Mouse (Mus musculus) myocyte (in vitro differentiated cells): ENCODE measurements around the gene Olfr1150-ps1. TPM values are rescaled to one million over a fixed set of nuclear protein-coding genes. Genes with fewer than 3 reads are reported as not detected.

Experiments
- H3K27me3 ChIP-seq: one replicate; pipeline ENCODE4 v1.6.1; 2011; ENCODE audit not compliant: control insufficient read depth, insufficient read depth, insufficient read length
- H3K36me3 ChIP-seq: one replicate; pipeline ENCODE4 v1.6.1; 2011; ENCODE audit not compliant: control insufficient read depth, insufficient read depth
- H3K4me2 ChIP-seq: one replicate; pipeline ENCODE4 v1.6.1; 2011; ENCODE audit warnings: low read depth, control low read depth
- H3K4me3 ChIP-seq: one replicate; pipeline ENCODE4 v1.5.1; 2011; ENCODE audit warnings: mild to moderate bottlenecking, control low read depth, moderate library complexity
- H3K79me2 ChIP-seq: one replicate; pipeline ENCODE4 v1.6.1; 2011; ENCODE audit not compliant: control insufficient read depth, insufficient read depth
- H3ac ChIP-seq: one replicate; pipeline ENCODE4 v1.6.1; 2011; ENCODE audit not compliant: control insufficient read depth, insufficient read length
- CEBPB ChIP-seq: IDR thresholded peaks from 2 replicates; pipeline ENCODE4 v1.6.1; 2011; ENCODE audit warnings: mild to moderate bottlenecking, moderate library complexity; ENCODE audit not compliant: poor library complexity, insufficient read depth, severe bottlenecking
- E2F4 ChIP-seq: IDR thresholded peaks from one replicate; pipeline ENCODE4 v1.6.1; 2011; ENCODE audit warnings: mild to moderate bottlenecking, control low read depth, moderate library complexity; ENCODE audit not compliant: insufficient read depth
- MAX ChIP-seq: IDR thresholded peaks from one replicate; pipeline ENCODE4 v1.6.1; 2011; ENCODE audit warnings: low read depth, mild to moderate bottlenecking, control low read depth
- MYOD1 ChIP-seq, 3 experiments: IDR thresholded peaks; one replicate each; pipeline ENCODE4 v1.6.1; 2011; ENCODE audit warnings: control low read depth in 2 of 3, low read depth in 2 of 3, mild to moderate bottlenecking in 2 of 3, moderate library complexity in 1 of 3; ENCODE audit not compliant: insufficient read length in 2 of 3, control insufficient read depth in 1 of 3
- MYOG ChIP-seq, 3 experiments: IDR thresholded peaks; one replicate each; pipeline ENCODE4 v1.6.1; 2011; ENCODE audit warnings: control low read depth in 2 of 3, low read depth in 2 of 3, mild to moderate bottlenecking in 2 of 3; ENCODE audit not compliant: insufficient read length in 2 of 3, control insufficient read depth in 1 of 3, insufficient read depth in 1 of 3
- POLR2A ChIP-seq: IDR thresholded peaks from one replicate; pipeline ENCODE4 v1.6.1; 2011; ENCODE audit warnings: low read depth, mild to moderate bottlenecking, control low read depth, moderate library complexity; ENCODE audit not compliant: insufficient read length
- POLR2AphosphoS2 ChIP-seq: IDR thresholded peaks from one replicate; pipeline ENCODE4 v1.6.1; 2011; ENCODE audit warnings: low read depth, control low read depth; ENCODE audit not compliant: insufficient read length
- REST ChIP-seq: IDR thresholded peaks from one replicate; pipeline ENCODE4 v1.6.1; 2011; ENCODE audit warnings: mild to moderate bottlenecking, control low read depth, moderate library complexity; ENCODE audit not compliant: insufficient read depth, insufficient read length
- SRF ChIP-seq: IDR thresholded peaks from one replicate; pipeline ENCODE4 v1.6.1; 2011; ENCODE audit warnings: low read depth; ENCODE audit not compliant: control insufficient read depth, insufficient read length
- TCF12 ChIP-seq: IDR thresholded peaks from one replicate; pipeline ENCODE4 v1.6.1; 2011; ENCODE audit warnings: mild to moderate bottlenecking, control low read depth; ENCODE audit not compliant: poor library complexity, insufficient read depth, severe bottlenecking
- TCF3 ChIP-seq: IDR thresholded peaks from one replicate; pipeline ENCODE4 v1.6.1; 2011; ENCODE audit warnings: low read depth, control low read depth; ENCODE audit not compliant: insufficient read length
- USF1 ChIP-seq: IDR thresholded peaks from one replicate; pipeline ENCODE4 v1.6.1; 2011; ENCODE audit warnings: low read depth, mild to moderate bottlenecking, control low read depth, moderate library complexity
- polyA plus RNA-seq: library from polyadenylated mRNA; unstranded; fragments of >200 nt; fragmentation: generic; extraction: Trizol; gene quantifications from one replicate; pipeline ENCODE4 v1.2.1, GENCODE M21; 2012; ENCODE audit warnings: missing spikeins

Olfr1150-ps1 gene
- not detected for polyA plus RNA-seq

- no peaks in the 10 kb centered on the region for H3K27me3 ChIP-seq
- TF ChIP-seq TCF3 (no peak), POLR2AphosphoS2 (no peak), REST (no peak), E2F4 (no peak), TCF12 (no peak), MYOG (IDR thresholded peaks at IDR 0.05; ENCODE audit: control insufficient read depth in 1 of 3, insufficient read depth in 1 of 3, insufficient read length in 2 of 3, low read depth in 2 of 3) (no peak), MYOD1 (IDR thresholded peaks at IDR 0.05; ENCODE audit: control insufficient read depth in 1 of 3, insufficient read length in 2 of 3, low read depth in 2 of 3) (no peak), USF1 (no peak), MAX (no peak), CEBPB (no peak), SRF (no peak), POLR2A (no peak)
- H3K4me3 ChIP-seq = no peak within 1 kb of the TSS
- no peak within 1 kb of the TSS for H3K4me2 ChIP-seq
- H3ac ChIP-seq = no peak within 1 kb of the TSS
- no peaks in the 10 kb centered on the region for H3K36me3 ChIP-seq
- no peaks in the 10 kb centered on the region for H3K79me2 ChIP-seq
Measured at GRCm38 (mm10) chr2:87843693-87844092, at the start of gene Olfr1150-ps1. Gene Olfr1150-ps1 (plus strand): TSS chr2:87843993.

DNA sequence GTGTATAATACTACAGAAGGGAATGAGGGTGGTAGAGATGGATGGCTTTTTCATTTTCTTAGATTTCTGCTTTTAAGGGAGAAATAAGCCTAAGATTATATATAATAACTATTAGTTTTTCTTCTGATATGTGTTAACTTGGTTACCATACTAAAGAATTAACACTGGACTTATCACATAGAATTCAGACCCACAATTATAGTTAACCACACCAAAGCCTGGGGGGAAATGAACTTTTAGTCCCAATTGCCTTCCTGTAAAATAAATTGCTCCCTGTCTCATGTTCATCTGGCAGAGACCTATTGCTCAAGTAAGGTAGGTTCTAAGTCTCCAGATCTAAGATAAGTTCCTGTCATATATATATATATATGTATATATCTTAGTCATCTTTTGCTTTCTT lies 43.5 kb upstream of the Olfr1150-ps1 start, which contains the start of gene Olfr1143:
Olfr1143 (plus strand) TSS at position 301 of the 400 bp plus-strand sequence.
- TF ChIP-seq MYOG (IDR thresholded peaks at IDR 0.05; ENCODE audit: control insufficient read depth in 1 of 3, insufficient read depth in 1 of 3, insufficient read length in 2 of 3, low read depth in 2 of 3) = no peak
- TF ChIP-seq POLR2AphosphoS2 = no peak
- no peaks in the 10 kb centered on the region for H3K36me3 ChIP-seq
- no peak within 1 kb of the TSS for H3K4me3 ChIP-seq

DNA sequence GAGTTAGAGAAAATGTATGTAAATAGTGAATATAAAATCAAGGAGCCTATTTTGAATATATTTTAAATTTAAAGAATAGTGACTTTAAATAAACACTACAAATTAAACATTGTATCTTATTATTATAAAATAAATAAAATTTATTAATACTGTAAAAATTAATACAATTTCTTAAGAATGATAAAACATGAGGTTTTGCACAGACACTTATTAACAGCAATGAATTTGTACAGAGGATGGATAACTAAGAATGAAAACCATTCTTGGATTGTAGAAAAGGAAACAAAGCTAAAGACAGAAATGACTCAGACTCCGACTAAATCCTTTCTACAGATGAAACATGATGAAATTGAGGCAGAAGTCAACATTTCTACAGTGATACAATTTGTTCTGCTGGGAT lies 34.3 kb upstream of the Olfr1150-ps1 start, which contains the start of gene Olfr1145:
Olfr1145 (plus strand) TSS at position 301 of the 400 bp plus-strand sequence.
- no peaks in the 10 kb centered on the region for H3K36me3 ChIP-seq
- H3K4me3 ChIP-seq = no peak within 1 kb of the TSS
- H3K79me2 ChIP-seq = no peaks in the 10 kb centered on the region
- H3ac ChIP-seq = no peak within 1 kb of the TSS
- no peak for TF ChIP-seq E2F4
- no peak for TF ChIP-seq USF1
- no peak for TF ChIP-seq SRF
- no peak for TF ChIP-seq POLR2AphosphoS2
- TF ChIP-seq POLR2A = no peak
- no peak for TF ChIP-seq MYOD1 (IDR thresholded peaks at IDR 0.05; ENCODE audit: control insufficient read depth in 1 of 3, insufficient read length in 2 of 3, low read depth in 2 of 3)
- no peak for TF ChIP-seq MYOG (IDR thresholded peaks at IDR 0.05; ENCODE audit: control insufficient read depth in 1 of 3, insufficient read depth in 1 of 3, insufficient read length in 2 of 3, low read depth in 2 of 3)
- TF ChIP-seq MAX = no peak
- no peak for TF ChIP-seq REST
- no peak within 1 kb of the TSS for H3K4me2 ChIP-seq
- no peaks in the 10 kb centered on the region for H3K27me3 ChIP-seq

More for the DNA sequence above, 43.5 kb upstream of the Olfr1150-ps1 start, which contains the start of gene Olfr1143:
- no peaks in the 10 kb centered on the region for H3K79me2 ChIP-seq
- H3K27me3 ChIP-seq = no peaks in the 10 kb centered on the region
- no peak within 1 kb of the TSS for H3K4me2 ChIP-seq
- no peak within 1 kb of the TSS for H3ac ChIP-seq

GRCm38 (mm10) chr2:87830233-87830632 lies 13.6 kb upstream of the Olfr1150-ps1 start, which contains the start of gene Olfr1148:
Gene Olfr1148 (plus strand): TSS chr2:87830533.
- no peaks in the 10 kb centered on the region for H3K36me3 ChIP-seq
- TF ChIP-seq USF1 (no peak), POLR2AphosphoS2 (no peak), REST (no peak), MYOD1 (IDR thresholded peaks at IDR 0.05; ENCODE audit: control insufficient read depth in 1 of 3, insufficient read length in 2 of 3, low read depth in 2 of 3) (no peak), SRF (no peak), MYOG (IDR thresholded peaks at IDR 0.05; ENCODE audit: control insufficient read depth in 1 of 3, insufficient read depth in 1 of 3, insufficient read length in 2 of 3, low read depth in 2 of 3) (no peak), CEBPB (no peak)
- H3K27me3 ChIP-seq = no peaks in the 10 kb centered on the region
- H3K4me3 ChIP-seq = no peak within 1 kb of the TSS
- H3ac ChIP-seq = no peak within 1 kb of the TSS
- no peak within 1 kb of the TSS for H3K4me2 ChIP-seq
- H3K79me2 ChIP-seq = no peaks in the 10 kb centered on the region

- TF ChIP-seq SRF (no peak), REST (no peak), MYOG (IDR thresholded peaks at IDR 0.05; ENCODE audit: control insufficient read depth in 1 of 3, insufficient read depth in 1 of 3, insufficient read length in 2 of 3, low read depth in 2 of 3) (no peak), CEBPB (no peak), TCF3 (no peak), POLR2A (no peak), USF1 (no peak), TCF12 (no peak), MAX (no peak), MYOD1 (IDR thresholded peaks at IDR 0.05; ENCODE audit: control insufficient read depth in 1 of 3, insufficient read length in 2 of 3, low read depth in 2 of 3) (no peak), POLR2AphosphoS2 (no peak), E2F4 (no peak)
- no peaks in the 10 kb centered on the region for H3K27me3 ChIP-seq
- H3K79me2 ChIP-seq = no peaks in the 10 kb centered on the region
- no peak within 1 kb of the TSS for H3K4me3 ChIP-seq
- H3K36me3 ChIP-seq = no peaks in the 10 kb centered on the region
- no peak within 1 kb of the TSS for H3ac ChIP-seq
- no peak within 1 kb of the TSS for H3K4me2 ChIP-seq
Measured at GRCm38 (mm10) chr2:87855562-87855961, 11.8 kb downstream of the Olfr1150-ps1 start, which contains the start of gene Olfr1151. Gene Olfr1151 (plus strand): TSS chr2:87855862.
